Mouse (Mus musculus) neural tube, embryonic 13.5 days (tissue): Measurements from ENCODE around the gene Kank4. TPM values are rescaled to one million over a fixed set of nuclear protein-coding genes. Genes with fewer than 3 reads are reported as not detected.

Source experiments
- ATAC-seq: fragments of 200-750 bp; cut with Nextera tagmentation; 2 replicates; pipeline ENCODE4 v1.8.0; 2017; ENCODE audit warnings: low read depth, mild to moderate bottlenecking, moderate TSS enrichment, moderate library complexity
- H3K27ac ChIP-seq: fragments of 300-500 bp; sonication (generic); replicated peaks from 2 replicates; pipeline ENCODE4 v1.5.1; 2015; ENCODE audit warnings: moderate library complexity, mild to moderate bottlenecking, inconsistent platforms
- H3K27me3 ChIP-seq: fragments of 300-500 bp; sonication (generic); 2 replicates; pipeline ENCODE4 v1.6.1; 2015; ENCODE audit warnings: mild to moderate bottlenecking, inconsistent platforms
- H3K36me3 ChIP-seq: fragments of 300-500 bp; sonication (generic); 2 replicates; pipeline ENCODE4 v1.6.1; 2015; ENCODE audit warnings: mild to moderate bottlenecking, inconsistent platforms
- H3K4me1 ChIP-seq: fragments of 300-500 bp; sonication (generic); replicated peaks from 2 replicates; pipeline ENCODE4 v1.6.1; 2015; ENCODE audit warnings: inconsistent platforms
- H3K4me2 ChIP-seq: fragments of 300-500 bp; sonication (generic); 2 replicates; pipeline ENCODE4 v1.6.1; 2015; ENCODE audit warnings: inconsistent platforms, mild to moderate bottlenecking, moderate library complexity
- H3K4me3 ChIP-seq: fragments of 300-500 bp; sonication (generic); 2 replicates; pipeline ENCODE4 v1.5.1; 2015; ENCODE audit warnings: mild to moderate bottlenecking, inconsistent platforms
- H3K9ac ChIP-seq: fragments of 300-500 bp; sonication (generic); 2 replicates; pipeline ENCODE4 v1.6.1; 2015; ENCODE audit warnings: moderate library complexity, mild to moderate bottlenecking, inconsistent platforms
- H3K9me3 ChIP-seq: fragments of 300-500 bp; sonication (generic); 2 replicates; pipeline ENCODE4 v1.6.1; 2016; ENCODE audit warnings: inconsistent platforms
- WGBS: fragments of 180-500 bp; shearing (Covaris S2); methylation state at CpG from one replicate; pipeline ENCODE4 v1.1.7; 2015; 5-methylcytosine and 5-hydroxymethylcytosine counted together
- polyA plus RNA-seq: library from polyadenylated mRNA; unstranded; fragments of >200 nt; fragmentation: Nextera tagmentation; extraction: Ambion mirVana; gene quantifications from 2 replicates; pipeline ENCODE4 v1.2.1, GENCODE M21; 2015

The Kank4 gene
- polyA plus RNA-seq, 1 experiment from 2014 or later: 0.47 TPM

GRCm38 (mm10) chr4:98758012-98758821 lies 59.1 kb downstream of the Kank4 start:
- peak overlapping the region; percentile 46 for H3K27ac ChIP-seq
- no peaks in the 10 kb centered on the region for H3K27me3 ChIP-seq
- H3K36me3 ChIP-seq: no peaks in the 10 kb centered on the region
- H3K9ac ChIP-seq: 0 out of 2 replicates have a peak overlapping the region, but pooled peaks have one; percentile 13
- WGBS: 43% methylated on average over 4 of the region's 4 CpGs
- no peak overlapping the region for H3K4me2 ChIP-seq
- peaks cover 28% of the 10 kb centered on the region for H3K4me1 ChIP-seq
- ATAC-seq: peak; percentile 44; the same call in 1 of the 2 replicates
- H3K4me3 ChIP-seq: no peak overlapping the region
- H3K9me3 ChIP-seq: no peaks in the 10 kb centered on the region

DNA sequence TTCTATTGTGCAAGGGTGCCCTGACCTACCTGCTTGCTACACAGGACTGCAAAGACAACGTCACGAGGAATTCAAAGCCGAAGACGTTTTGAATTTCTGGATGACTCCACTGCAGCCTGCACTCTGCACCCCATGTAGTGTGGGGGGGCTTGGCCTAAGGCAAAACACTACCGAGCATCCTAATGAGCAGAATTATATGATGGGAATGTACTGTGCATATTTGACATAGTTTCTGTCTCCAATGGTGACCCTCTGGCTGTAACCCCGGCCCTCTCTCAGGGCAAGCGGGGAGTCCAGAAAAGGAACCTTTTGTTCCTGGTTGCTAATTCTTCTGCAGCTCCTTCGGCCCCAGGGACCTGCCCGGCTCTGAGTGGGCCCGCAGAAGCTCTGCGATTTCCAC lies 61.2 kb downstream of the Kank4 start:
- Histone ChIP-seq H3K4me2 (no peak overlapping the region), H3K9ac (peak overlapping the region; percentile 12; the same call in 1 of the 2 replicates)

DNA sequence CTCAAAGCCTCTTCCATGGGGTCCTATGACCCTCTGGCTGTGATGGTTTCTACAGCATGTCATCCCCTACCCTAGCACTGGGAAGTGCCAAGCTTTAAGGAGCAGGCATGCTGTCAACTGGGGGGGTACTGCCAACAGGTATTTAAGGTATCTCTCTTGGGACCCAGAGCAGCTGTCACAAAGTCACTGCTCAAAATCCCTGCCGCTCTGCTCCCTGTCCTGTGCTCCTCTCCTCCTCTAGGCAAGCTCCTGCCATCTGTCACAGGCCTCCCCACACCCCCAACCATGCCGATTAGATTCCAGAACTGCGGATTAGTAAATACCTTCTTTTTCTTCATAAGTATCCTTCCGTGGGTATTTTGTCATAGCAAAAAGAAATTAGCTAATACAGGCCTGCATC lies 62.9 kb downstream of the Kank4 start:
- H3K4me2 ChIP-seq: no peak overlapping the region
- no peak overlapping the region for H3K27ac ChIP-seq
- no peaks in the 10 kb centered on the region for H3K9me3 ChIP-seq
- H3K4me1 ChIP-seq: peaks cover 28% of the 10 kb centered on the region
- no peak overlapping the region for H3K9ac ChIP-seq
- H3K36me3 ChIP-seq: no peaks in the 10 kb centered on the region
- ATAC-seq: no peak
- 72% methylated on average over 4 of the region's 4 CpGs for WGBS
- H3K27me3 ChIP-seq: no peaks in the 10 kb centered on the region
- H3K4me3 ChIP-seq: no peak overlapping the region

More for the DNA sequence above, 61.2 kb downstream of the Kank4 start:
- H3K4me1 ChIP-seq: peaks cover 28% of the 10 kb centered on the region
- no peak overlapping the region for H3K4me3 ChIP-seq
- no peak for ATAC-seq
- H3K27ac ChIP-seq: no peak overlapping the region
- H3K27me3 ChIP-seq: no peaks in the 10 kb centered on the region
- 34% methylated on average over 11 of the region's 11 CpGs for whole genome bisulfite sequencing
- H3K9me3 ChIP-seq: no peaks in the 10 kb centered on the region
- no peaks in the 10 kb centered on the region for H3K36me3 ChIP-seq

GRCm38 (mm10) chr4:98743906-98744210 lies 73.5 kb downstream of the Kank4 start:
- 27% methylated on average over 7 of the region's 7 CpGs for WGBS
- H3K36me3 ChIP-seq: no peaks in the 10 kb centered on the region
- H3K4me3 ChIP-seq: no peak overlapping the region
- H3K4me1 ChIP-seq: peaks cover 9% of the 10 kb centered on the region
- H3K27ac ChIP-seq: peak overlapping the region; percentile 23; the same call in 1 of the 2 replicates
- H3K9ac ChIP-seq: no peak overlapping the region
- H3K4me2 ChIP-seq: no peak overlapping the region
- H3K9me3 ChIP-seq: no peaks in the 10 kb centered on the region
- no peak for ATAC-seq
- no peaks in the 10 kb centered on the region for H3K27me3 ChIP-seq

DNA sequence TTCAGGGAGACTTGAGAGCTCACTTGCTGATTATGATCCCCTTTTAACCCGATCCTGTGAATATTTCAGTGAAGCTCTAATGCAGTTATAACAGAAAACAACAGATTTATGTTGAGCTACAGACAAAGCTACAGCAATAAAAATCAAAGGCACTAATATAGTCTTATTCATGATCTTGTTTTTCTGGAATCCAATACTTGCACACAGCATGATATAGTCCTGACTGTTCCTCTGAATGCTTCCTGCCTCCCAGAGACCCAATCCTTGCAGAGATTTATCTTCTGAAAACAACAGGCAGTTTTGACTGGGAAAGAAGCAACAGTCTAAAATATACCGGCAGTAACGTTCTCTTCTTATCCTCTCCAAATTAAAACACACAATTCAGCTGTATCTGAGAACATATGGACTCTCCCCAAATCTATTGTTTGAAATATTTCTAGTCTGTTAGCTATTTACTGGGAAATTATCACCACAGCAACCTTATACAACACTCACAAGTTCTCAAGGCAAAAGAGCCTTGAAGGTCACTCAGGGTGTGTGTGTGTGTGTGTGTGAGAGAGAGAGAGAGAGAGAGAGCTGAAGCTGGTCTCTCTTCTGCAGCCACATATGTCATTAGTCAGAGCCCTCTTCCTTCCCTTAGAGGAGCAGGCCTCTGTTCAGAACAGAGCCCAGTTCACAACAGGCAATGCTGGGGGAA lies 74.0 kb downstream of the Kank4 start:
- ATAC-seq: no peak
- Histone ChIP-seq H3K27me3 (no peaks in the 10 kb centered on the region), H3K4me1 (peaks cover 9% of the 10 kb centered on the region), H3K27ac (peak overlapping the region; percentile 23; the same call in 1 of the 2 replicates), H3K4me3 (no peak overlapping the region), H3K36me3 (no peaks in the 10 kb centered on the region), H3K9me3 (no peaks in the 10 kb centered on the region), H3K4me2 (no peak overlapping the region), H3K9ac (no peak overlapping the region)
- WGBS: 53% methylated on average over 3 of the region's 3 CpGs

- no peak overlapping the region for H3K4me2 ChIP-seq
- H3K27me3 ChIP-seq: no peaks in the 10 kb centered on the region
- no peak overlapping the region for H3K4me3 ChIP-seq
- no peak overlapping the region for H3K9ac ChIP-seq
- peaks cover 9% of the 10 kb centered on the region for H3K4me1 ChIP-seq
- no peak overlapping the region for H3K27ac ChIP-seq
- no peak; the same call in 1 of the 2 replicates for ATAC-seq
- no peaks in the 10 kb centered on the region for H3K36me3 ChIP-seq
- WGBS: 42% methylated on average over 2 of the region's 2 CpGs
- H3K9me3 ChIP-seq: no peaks in the 10 kb centered on the region
Measured at GRCm38 (mm10) chr4:98739753-98740152, 77.6 kb downstream of the Kank4 start.

DNA sequence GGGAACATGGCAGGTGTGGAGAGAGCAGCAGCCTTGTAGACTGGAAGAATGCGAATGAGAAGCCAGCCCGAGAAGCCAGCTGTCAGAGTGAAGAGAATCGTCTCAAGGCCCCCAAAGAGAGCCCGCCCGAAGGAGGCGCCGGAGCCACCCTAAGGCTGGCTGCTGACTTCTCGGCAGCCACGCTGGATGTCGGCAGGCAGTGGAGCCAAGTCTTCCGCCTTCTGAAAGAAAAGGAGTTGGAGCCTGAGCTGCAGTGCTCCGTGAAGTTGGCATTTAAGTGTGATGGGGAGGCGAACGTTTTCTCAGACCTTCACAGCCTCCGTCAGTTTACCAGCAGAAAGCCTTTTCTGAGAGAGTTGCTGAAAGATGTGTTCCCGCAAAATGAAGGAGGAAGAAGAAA lies 83.7 kb downstream of the Kank4 start:
- no peak for ATAC-seq
- H3K36me3 ChIP-seq: no peaks in the 10 kb centered on the region
- no peak overlapping the region for H3K4me3 ChIP-seq
- H3K27me3 ChIP-seq: peaks cover 6% of the 10 kb centered on the region
- H3K4me2 ChIP-seq: no peak overlapping the region
- no peaks in the 10 kb centered on the region for H3K4me1 ChIP-seq
- H3K9ac ChIP-seq: no peak overlapping the region
- no peak overlapping the region for H3K27ac ChIP-seq
- WGBS: 92% methylated on average over 16 of the region's 16 CpGs
- no peaks in the 10 kb centered on the region for H3K9me3 ChIP-seq

- H3K9ac ChIP-seq: no peak overlapping the region
- WGBS: 58% methylated on average over 7 of the region's 7 CpGs
- peaks cover 35% of the 10 kb centered on the region for H3K27me3 ChIP-seq
- ATAC-seq: no peak
- H3K9me3 ChIP-seq: no peaks in the 10 kb centered on the region
- H3K4me1 ChIP-seq: peaks cover 21% of the 10 kb centered on the region
- H3K4me3 ChIP-seq: no peak overlapping the region
- H3K36me3 ChIP-seq: no peaks in the 10 kb centered on the region
- no peak overlapping the region for H3K4me2 ChIP-seq
- no peak overlapping the region for H3K27ac ChIP-seq
Measured at GRCm38 (mm10) chr4:98728716-98729115, 88.6 kb downstream of the Kank4 start.

GRCm38 (mm10) chr4:98727959-98728347 lies 89.4 kb downstream of the Kank4 start:
- Histone ChIP-seq H3K4me1 (peaks cover 21% of the 10 kb centered on the region), H3K36me3 (no peaks in the 10 kb centered on the region), H3K27ac (no peak overlapping the region), H3K9me3 (no peaks in the 10 kb centered on the region; the same call in 1 of the 2 replicates), H3K4me3 (peak overlapping the region; percentile 10; the same call in 1 of the 2 replicates), H3K9ac (no peak overlapping the region), H3K4me2 (peak overlapping the region; percentile 58), H3K27me3 (peaks cover 35% of the 10 kb centered on the region)
- ATAC-seq: no peak
- WGBS: under 1% methylated on average over 10 of the region's 10 CpGs

DNA sequence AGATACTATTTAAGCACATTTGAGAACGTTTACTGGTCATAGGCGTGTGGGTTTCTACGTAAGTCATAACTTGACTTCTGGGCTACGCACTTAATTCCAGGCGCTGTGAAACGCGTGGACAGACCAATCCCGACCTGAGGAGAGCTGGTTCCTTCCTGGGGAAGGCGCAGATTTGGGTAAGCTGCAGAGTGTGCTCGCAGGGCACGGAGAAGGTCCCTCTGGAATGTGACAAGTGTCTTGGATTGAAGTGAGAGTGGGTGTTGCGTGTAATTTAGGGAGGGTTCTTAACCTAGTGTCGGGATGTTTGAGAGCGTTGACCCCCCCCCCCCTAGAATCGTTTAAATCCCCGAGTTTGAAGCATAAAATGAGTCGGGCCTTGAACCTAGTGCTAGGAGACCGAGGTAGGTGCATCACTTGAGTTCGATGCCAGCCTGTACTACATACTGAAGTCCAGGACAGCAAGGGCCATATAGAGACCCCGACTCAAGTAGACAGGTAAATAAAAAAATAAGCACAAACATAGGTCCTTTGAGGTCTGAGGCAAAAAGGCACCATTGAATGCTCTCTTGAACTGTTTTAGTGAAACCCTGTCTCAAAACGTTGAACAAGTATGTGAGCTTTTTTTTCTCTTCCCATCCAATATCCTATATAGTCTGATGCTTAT lies 89.9 kb downstream of the Kank4 start:
- Histone ChIP-seq H3K27ac (no peak overlapping the region), H3K4me3 (peak overlapping the region; percentile 33), H3K27me3 (peaks cover 35% of the 10 kb centered on the region), H3K9ac (no peak overlapping the region), H3K9me3 (no peaks in the 10 kb centered on the region; the same call in 1 of the 2 replicates), H3K36me3 (no peaks in the 10 kb centered on the region), H3K4me1 (peaks cover 21% of the 10 kb centered on the region), H3K4me2 (peak overlapping the region; percentile 58)
- 2% methylated on average over 21 of the region's 21 CpGs for WGBS
- ATAC-seq: no peak

- Histone ChIP-seq H3K9ac (peak within 1 kb of the TSS; percentile 43), H3K36me3 (no peaks in the 10 kb centered on the region), H3K27ac (no peak within 1 kb of the TSS), H3K9me3 (no peaks in the 10 kb centered on the region; the same call in 1 of the 2 replicates), H3K4me3 (peak within 1 kb of the TSS; percentile 33), H3K27me3 (peaks cover 35% of the 10 kb centered on the region), H3K4me1 (peaks cover 21% of the 10 kb centered on the region), H3K4me2 (peak within 1 kb of the TSS; percentile 58)
- 5% methylated on average over 29 of the region's 29 CpGs for WGBS
- peak; percentile 29; the same call in 1 of the 2 replicates for ATAC-seq
Measured at GRCm38 (mm10) chr4:98726590-98727237, 90.6 kb downstream of the Kank4 start, which contains the start of gene L1td1. TSS of gene L1td1 (plus strand) at chr4:98726734.
